Mouse (Mus musculus) forebrain, embryonic 14.5 days (tissue): ENCODE measurements at regions not wholly inside any gene's neighbourhood (a gene's known extent, or its start where the extent isn't known, plus 50 kb on each side); places are given as distances from the start of the nearest gene placed in this dataset.

Experiments
- ATAC-seq: fragments of 200-750 bp; cut with Nextera tagmentation; 2 replicates; pipeline ENCODE4 v1.8.0; 2017; ENCODE audit warnings: mild to moderate bottlenecking, moderate library complexity
- DNase-seq: peaks from one replicate; pipeline ENCODE4 v3.0.0-alpha.2; 2015; ENCODE audit warnings: low spot score
- H3K27ac ChIP-seq: fragments of 300-500 bp; sonication (generic); 2 replicates; pipeline ENCODE4 v1.5.1; 2014; ENCODE audit warnings: low read depth, mild to moderate bottlenecking, control low read depth, low read length, moderate library complexity
- H3K27me3 ChIP-seq: fragments of 300-500 bp; sonication (generic); replicated peaks from 2 replicates; pipeline ENCODE4 v1.6.1; 2014; ENCODE audit warnings: low read length, control low read depth, mixed read lengths; ENCODE audit not compliant: control insufficient read depth, insufficient read depth
- H3K36me3 ChIP-seq: fragments of 300-500 bp; sonication (generic); 2 replicates; pipeline ENCODE4 v1.6.1; 2014; ENCODE audit warnings: low read length, control low read depth; ENCODE audit not compliant: control insufficient read depth, insufficient read depth
- H3K4me1 ChIP-seq: fragments of 300-500 bp; sonication (generic); 2 replicates; pipeline ENCODE4 v1.6.1; 2014; ENCODE audit warnings: antibody characterized with exemption, low read length, control low read depth; ENCODE audit not compliant: control insufficient read depth, insufficient read depth
- H3K4me2 ChIP-seq: fragments of 300-500 bp; sonication (generic); 2 replicates; pipeline ENCODE4 v1.6.1; 2014; ENCODE audit warnings: mild to moderate bottlenecking, control low read depth, low read length
- H3K4me3 ChIP-seq: fragments of 300-500 bp; sonication (generic); 2 replicates; pipeline ENCODE4 v1.5.1; 2014; ENCODE audit warnings: low read depth, low read length, control low read depth
- H3K9ac ChIP-seq: fragments of 300-500 bp; sonication (generic); 2 replicates; pipeline ENCODE4 v1.6.1; 2014; ENCODE audit warnings: mild to moderate bottlenecking, low read length, control low read depth, moderate library complexity
- H3K9me3 ChIP-seq: fragments of 300-500 bp; sonication (generic); replicated peaks from 2 replicates; pipeline ENCODE4 v1.6.1; 2016; ENCODE audit warnings: low read length, control low read depth, mixed read lengths; ENCODE audit not compliant: control insufficient read depth
- WGBS: fragments of 180-500 bp; shearing (Covaris S2); extraction: QIAGEN DNeasy Blood & Tissue Kit; methylation state at CpG from one replicate; pipeline ENCODE4 v1.1.7; 2014; 5-methylcytosine and 5-hydroxymethylcytosine counted together

- H3K9me3 ChIP-seq, result no peaks in the 10 kb centered on the region
- no peak overlapping the region for H3K4me2 ChIP-seq
- DNase-seq (no peak), ATAC-seq (no peak)
- no peaks in the 10 kb centered on the region for H3K4me1 ChIP-seq
- H3K27ac ChIP-seq, result no peak overlapping the region
- no peak overlapping the region for H3K9ac ChIP-seq
- no peak overlapping the region for H3K4me3 ChIP-seq
- WGBS, result 61% methylated on average over 2 of the region's 2 CpGs
- no peaks in the 10 kb centered on the region for H3K27me3 ChIP-seq
- H3K36me3 ChIP-seq, result no peaks in the 10 kb centered on the region
These were observed 164.9 kb downstream of the Moxd1 start for GRCm38 (mm10) chr10:24388229-24388628.

- WGBS, result 86% methylated on average over 6 of the region's 6 CpGs
- Histone ChIP-seq H3K9me3 (no peaks in the 10 kb centered on the region), H3K4me2 (no peak overlapping the region), H3K27ac (no peak overlapping the region), H3K36me3 (no peaks in the 10 kb centered on the region), H3K9ac (no peak overlapping the region), H3K27me3 (no peaks in the 10 kb centered on the region), H3K4me3 (no peak overlapping the region), H3K4me1 (no peaks in the 10 kb centered on the region)
- DNase-seq (no peak), ATAC-seq (no peak)
These were observed 167.7 kb downstream of the Moxd1 start for GRCm38 (mm10) chr10:24391039-24391438.

DNA sequence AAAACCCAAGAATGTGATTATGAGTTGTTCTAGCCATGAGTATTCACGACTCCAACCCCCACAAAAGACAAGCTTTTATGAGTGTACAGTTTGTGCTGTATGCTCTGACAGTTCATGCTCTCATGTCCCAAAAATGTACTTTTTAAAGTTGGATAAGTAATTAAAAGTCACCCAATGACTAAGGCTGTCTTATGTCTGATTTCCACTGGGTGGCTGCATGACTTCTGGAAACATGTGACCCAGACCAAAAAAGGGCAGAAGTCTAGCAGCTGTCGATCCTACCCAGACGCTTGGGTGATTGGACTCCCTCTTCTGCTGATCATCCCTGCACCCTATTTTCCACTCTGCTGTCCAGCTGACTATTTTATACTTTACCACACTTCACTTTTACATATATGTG, 168.7 kb downstream of the Moxd1 start:
- Histone ChIP-seq H3K9me3 (no peaks in the 10 kb centered on the region), H3K4me1 (no peaks in the 10 kb centered on the region), H3K4me3 (no peak overlapping the region), H3K27me3 (no peaks in the 10 kb centered on the region), H3K9ac (no peak overlapping the region), H3K27ac (no peak overlapping the region), H3K36me3 (no peaks in the 10 kb centered on the region), H3K4me2 (no peak overlapping the region)
- WGBS, result 87% methylated on average over 3 of the region's 3 CpGs
- DNase-seq (no peak), ATAC-seq (no peak)

GRCm38 (mm10) chr10:24395999-24396784, 172.9 kb downstream of the Moxd1 start:
- ATAC-seq (no peak), DNase-seq (peak; percentile 14)
- no peak overlapping the region for H3K27ac ChIP-seq
- no peak overlapping the region for H3K9ac ChIP-seq
- H3K4me1 ChIP-seq, result no peaks in the 10 kb centered on the region
- H3K9me3 ChIP-seq, result no peaks in the 10 kb centered on the region
- H3K27me3 ChIP-seq, result no peaks in the 10 kb centered on the region
- H3K36me3 ChIP-seq, result no peaks in the 10 kb centered on the region
- WGBS, result 78% methylated on average over 13 of the region's 13 CpGs
- H3K4me3 ChIP-seq, result no peak overlapping the region
- H3K4me2 ChIP-seq, result no peak overlapping the region

DNA sequence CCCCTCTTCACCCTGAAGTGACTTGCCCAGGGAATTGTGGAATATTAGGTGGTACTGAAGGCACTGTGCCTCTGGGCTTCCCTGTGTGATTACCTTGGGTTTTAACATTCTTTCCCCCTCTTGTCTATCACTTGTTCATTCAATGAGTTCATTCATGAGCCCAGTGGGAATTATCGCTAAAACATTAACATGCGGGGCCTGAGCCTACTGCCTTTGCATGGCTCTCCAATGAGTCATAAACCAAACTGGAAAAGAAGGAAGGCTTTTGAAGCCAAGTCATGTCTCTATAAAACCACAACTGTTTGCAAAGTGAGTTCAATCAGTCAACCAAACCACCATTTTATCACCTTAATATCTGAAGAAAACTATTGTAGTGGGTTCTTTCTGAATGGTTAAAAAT, 173.8 kb downstream of the Moxd1 start:
- no peaks in the 10 kb centered on the region for H3K9me3 ChIP-seq
- no peak for ATAC-seq
- no peak for DNase-seq
- H3K27me3 ChIP-seq, result no peaks in the 10 kb centered on the region
- H3K9ac ChIP-seq, result no peak overlapping the region
- H3K4me3 ChIP-seq, result no peak overlapping the region
- no peaks in the 10 kb centered on the region for H3K4me1 ChIP-seq
- H3K27ac ChIP-seq, result no peak overlapping the region
- H3K36me3 ChIP-seq, result no peaks in the 10 kb centered on the region
- 91% methylated on average over 2 of the region's 2 CpGs for WGBS
- no peak overlapping the region for H3K4me2 ChIP-seq

GRCm38 (mm10) chr10:24404851-24405250, 181.5 kb downstream of the Moxd1 start:
- Histone ChIP-seq H3K4me1 (0 out of 2 replicates have a peak, but pooled peaks cover 4% of the 10 kb centered on the region), H3K36me3 (no peaks in the 10 kb centered on the region), H3K27ac (no peak overlapping the region), H3K4me3 (no peak overlapping the region), H3K4me2 (no peak overlapping the region), H3K9ac (no peak overlapping the region), H3K9me3 (no peaks in the 10 kb centered on the region), H3K27me3 (no peaks in the 10 kb centered on the region)
- no peak for ATAC-seq
- DNase-seq, result no peak
- 66% methylated on average over 4 of the region's 4 CpGs for WGBS

GRCm38 (mm10) chr10:24406953-24407352, 183.6 kb downstream of the Moxd1 start:
- DNase-seq (no peak), ATAC-seq (no peak)
- 60% methylated on average over 3 of the region's 3 CpGs for WGBS
- Histone ChIP-seq H3K27ac (no peak overlapping the region), H3K27me3 (no peaks in the 10 kb centered on the region), H3K36me3 (no peaks in the 10 kb centered on the region), H3K4me3 (no peak overlapping the region), H3K9ac (no peak overlapping the region), H3K4me2 (no peak overlapping the region), H3K9me3 (no peaks in the 10 kb centered on the region), H3K4me1 (0 out of 2 replicates have a peak, but pooled peaks cover 4% of the 10 kb centered on the region)

DNA sequence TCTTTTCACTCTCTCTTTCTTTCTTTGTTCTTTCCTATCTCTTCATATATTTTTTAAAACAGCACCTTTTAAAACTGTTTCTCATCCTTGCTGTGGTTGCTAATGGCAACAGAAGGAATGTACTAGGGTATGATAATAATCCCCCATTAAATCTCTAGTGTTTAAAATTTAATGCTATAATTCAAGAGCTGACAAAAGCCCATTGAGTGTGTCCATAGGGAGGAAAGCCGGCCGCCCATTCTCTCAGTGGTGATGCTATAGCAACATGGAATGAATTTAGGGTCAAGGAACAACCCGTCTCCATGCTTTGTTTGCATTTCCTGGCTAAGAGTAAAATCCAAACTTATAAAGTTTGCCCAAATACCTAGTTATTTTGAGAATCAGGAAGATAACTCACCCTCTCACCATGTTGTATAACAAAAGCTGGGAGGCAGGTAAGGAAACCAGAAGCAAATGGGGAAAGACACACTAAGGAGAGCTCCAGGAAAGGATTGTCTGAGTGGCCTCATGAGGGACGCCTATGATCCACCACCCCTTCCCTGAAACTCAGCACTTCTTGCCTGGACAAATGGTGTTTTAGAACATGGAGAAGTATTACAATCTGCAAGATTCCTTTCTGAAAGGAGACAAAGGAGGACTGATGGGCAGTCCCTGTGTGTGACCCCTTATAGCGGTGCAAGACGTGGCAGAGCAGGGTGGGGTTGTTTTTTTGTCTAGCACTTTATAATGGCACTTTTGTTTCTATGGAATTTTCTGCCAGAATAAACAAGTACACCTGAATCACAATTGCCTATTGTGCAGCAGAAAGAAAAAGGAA, 184.3 kb downstream of the Moxd1 start:
- H3K9me3 ChIP-seq, result no peaks in the 10 kb centered on the region
- peak; percentile 46; the same call in 1 of the 2 replicates for ATAC-seq
- WGBS, result 11% methylated on average over 6 of the region's 6 CpGs

DNA sequence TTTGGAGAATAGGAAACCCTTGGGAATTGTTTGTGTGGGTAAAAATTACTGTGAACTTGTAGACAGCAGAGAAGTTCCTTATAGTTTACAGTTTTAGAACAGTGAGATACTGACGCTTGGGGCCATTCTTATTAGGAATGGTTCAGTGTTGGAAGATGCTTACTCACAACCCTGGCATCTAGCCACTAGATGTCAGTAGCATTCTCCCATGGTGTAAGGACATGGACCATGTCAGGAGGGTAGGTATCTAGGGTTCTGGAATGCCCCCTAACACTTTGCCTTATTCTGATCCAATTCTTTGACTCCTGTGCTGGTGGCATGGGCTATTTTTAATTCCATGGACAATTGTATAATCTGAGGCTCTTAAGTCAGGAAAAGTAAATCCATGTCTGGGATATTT, 185.3 kb upstream of the Ccn2 start:
- no peak for ATAC-seq
- Histone ChIP-seq H3K27ac (no peak overlapping the region), H3K4me2 (no peak overlapping the region), H3K9ac (no peak overlapping the region), H3K4me1 (0 out of 2 replicates have a peak, but pooled peaks cover 4% of the 10 kb centered on the region), H3K36me3 (no peaks in the 10 kb centered on the region), H3K27me3 (no peaks in the 10 kb centered on the region), H3K4me3 (no peak overlapping the region), H3K9me3 (no peaks in the 10 kb centered on the region)
- 55% methylated on average over 1 of the region's 1 CpGs for WGBS
- DNase-seq, result peak; percentile 23

More for the DNA sequence above, 184.3 kb downstream of the Moxd1 start:
- H3K4me3 ChIP-seq, result no peak overlapping the region
- no peak overlapping the region for H3K27ac ChIP-seq
- H3K36me3 ChIP-seq, result no peaks in the 10 kb centered on the region
- 0 out of 2 replicates have a peak, but pooled peaks cover 4% of the 10 kb centered on the region for H3K4me1 ChIP-seq
- H3K4me2 ChIP-seq, result no peak overlapping the region
- H3K9ac ChIP-seq, result no peak overlapping the region
- H3K27me3 ChIP-seq, result no peaks in the 10 kb centered on the region
- DNase-seq, result peak; percentile 27
